Mouse (Mus musculus) spleen, adult 18-20 months (tissue): ENCODE data around the gene Mink1.
"Not testable (repeated sequence)": the region's sequence is repeated elsewhere in the genome, so short reads cannot be mapped to it uniquely, and the experiment has no call there.

Experiments
- DNase-seq, 2 experiments: peaks; one replicate each; pipeline ENCODE4 v3.0.0; 2022; ENCODE audit warnings: mixed read lengths in 2 of 2

Gene Mink1

GRCm38 (mm10) chr11:70561937-70562286, 769 bp upstream of the Mink1 start:
- DNase-seq, result no peak

GRCm38 (mm10) chr11:70562995-70563469, 351 bp downstream of the Mink1 start:
- no peak for DNase-seq

- peak in 1 of 2 experiments; percentile 17 for DNase-seq
Observed at GRCm38 (mm10) chr11:70563470-70564275, 992 bp downstream of the Mink1 start.

- DNase-seq, result no peak
Observed at GRCm38 (mm10) chr11:70564276-70564873, 1.7 kb downstream of the Mink1 start.

- DNase-seq, result no peak
Observed at GRCm38 (mm10) chr11:70566586-70566985, 3.9 kb downstream of the Mink1 start.

GRCm38 (mm10) chr11:70570614-70571013, 7.9 kb downstream of the Mink1 start:
- DNase-seq, result not testable (repeated sequence)

- DNase-seq, result no peak
Observed at GRCm38 (mm10) chr11:70571641-70572040, 9.0 kb downstream of the Mink1 start.

- DNase-seq, result no peak
Observed at GRCm38 (mm10) chr11:70572348-70572902, 9.7 kb downstream of the Mink1 start.

GRCm38 (mm10) chr11:70573872-70574271, 11.2 kb downstream of the Mink1 start:
- DNase-seq, result no peak

- no peak for DNase-seq
Observed at GRCm38 (mm10) chr11:70577201-70577600, 14.5 kb downstream of the Mink1 start.

GRCm38 (mm10) chr11:70578962-70579361, 16.3 kb downstream of the Mink1 start:
- no peak for DNase-seq

GRCm38 (mm10) chr11:70579710-70580357, 17.2 kb downstream of the Mink1 start:
- no peak for DNase-seq

GRCm38 (mm10) chr11:70580358-70580720, 17.7 kb downstream of the Mink1 start:
- no peak for DNase-seq

GRCm38 (mm10) chr11:70580921-70581320, 18.2 kb downstream of the Mink1 start:
- DNase-seq, result no peak

- DNase-seq, result no peak
Observed at GRCm38 (mm10) chr11:70582196-70582595, 19.5 kb downstream of the Mink1 start.

- no peak for DNase-seq
Observed at GRCm38 (mm10) chr11:70583022-70583714, 20.5 kb downstream of the Mink1 start.

GRCm38 (mm10) chr11:70583775-70584174, 21.1 kb downstream of the Mink1 start:
- no peak for DNase-seq

GRCm38 (mm10) chr11:70585457-70585856, 22.8 kb downstream of the Mink1 start:
- no peak for DNase-seq

- DNase-seq, result no peak
Observed at GRCm38 (mm10) chr11:70586261-70586660, 23.6 kb downstream of the Mink1 start.

GRCm38 (mm10) chr11:70586954-70587353, 24.3 kb downstream of the Mink1 start:
- no peak for DNase-seq

GRCm38 (mm10) chr11:70591733-70592132, 29.1 kb downstream of the Mink1 start:
- DNase-seq, result no peak

GRCm38 (mm10) chr11:70594253-70594989, 31.7 kb downstream of the Mink1 start:
- DNase-seq, result no peak
